Mouse (Mus musculus): ENCODE results near the gene Lpcat1. TPM values are rescaled to one million over a fixed set of nuclear protein-coding genes. Genes with fewer than 3 reads are reported as not detected.

Lpcat1 gene
- polyA plus RNA-seq, 1 experiment from 2014 or later, result 53.7 TPM

GRCm38 (mm10) chr13:73468834-73469233, 1.8 kb downstream of the Lpcat1 start:
- H3K9ac ChIP-seq (replicated peaks), result peak overlapping the region; percentile 95
- ATAC-seq, result no peak

GRCm38 (mm10) chr13:73469257-73469967, 2.4 kb downstream of the Lpcat1 start:
- Histone ChIP-seq H3K4me1 (replicated peaks) (peaks cover 35% of the 10 kb centered on the region), H3K4me2 (replicated peaks) (peak overlapping the region; percentile 90; the same call in 1 of the 2 replicates), H3K9ac (replicated peaks) (peak overlapping the region; percentile 95; the same call in 1 of the 2 replicates), H3K9me3 (no peaks in the 10 kb centered on the region), H3K27ac (no peak overlapping the region), H3K27me3 (no peaks in the 10 kb centered on the region), H3K4me3 (replicated peaks) (peak overlapping the region; percentile 11; the same call in 1 of the 2 replicates), H3K36me3 (no peaks in the 10 kb centered on the region)
- WGBS, result 65% methylated on average over 9 of the region's 9 CpGs
- no peak for ATAC-seq

More at GRCm38 (mm10) chr13:73468834-73469233, 1.8 kb downstream of the Lpcat1 start:
- H3K27me3 ChIP-seq, result no peaks in the 10 kb centered on the region
- no peaks in the 10 kb centered on the region for H3K9me3 ChIP-seq
- no peak overlapping the region for H3K27ac ChIP-seq
- peaks cover 35% of the 10 kb centered on the region for H3K4me1 ChIP-seq (replicated peaks)
- H3K36me3 ChIP-seq, result no peaks in the 10 kb centered on the region
- peak overlapping the region; percentile 90 for H3K4me2 ChIP-seq (replicated peaks)
- H3K4me3 ChIP-seq (replicated peaks), result peak overlapping the region; percentile 90
- WGBS, result 50% methylated on average over 3 of the region's 3 CpGs

- Histone ChIP-seq H3K27me3 (no peaks in the 10 kb centered on the region), H3K9ac (replicated peaks) (no peak overlapping the region), H3K4me2 (replicated peaks) (no peak overlapping the region), H3K36me3 (no peaks in the 10 kb centered on the region), H3K4me3 (replicated peaks) (no peak overlapping the region), H3K9me3 (no peaks in the 10 kb centered on the region), H3K27ac (no peak overlapping the region), H3K4me1 (replicated peaks) (peaks cover 42% of the 10 kb centered on the region)
- no peak for ATAC-seq
- WGBS, result 79% methylated on average over 3 of the region's 3 CpGs
Observed at GRCm38 (mm10) chr13:73472481-73472880, 5.5 kb downstream of the Lpcat1 start.

GRCm38 (mm10) chr13:73473746-73474145, 6.7 kb downstream of the Lpcat1 start:
- no peaks in the 10 kb centered on the region for H3K27me3 ChIP-seq
- no peaks in the 10 kb centered on the region for H3K36me3 ChIP-seq
- no peaks in the 10 kb centered on the region for H3K9me3 ChIP-seq
- H3K4me1 ChIP-seq (replicated peaks), result peaks cover 32% of the 10 kb centered on the region
- H3K9ac ChIP-seq (replicated peaks), result no peak overlapping the region
- no peak for ATAC-seq
- no peak overlapping the region for H3K4me2 ChIP-seq (replicated peaks)
- WGBS, result 88% methylated on average over 2 of the region's 2 CpGs
- no peak overlapping the region for H3K4me3 ChIP-seq (replicated peaks)
- no peak overlapping the region for H3K27ac ChIP-seq

GRCm38 (mm10) chr13:73474163-73474562, 7.2 kb downstream of the Lpcat1 start:
- Histone ChIP-seq H3K4me2 (replicated peaks) (no peak overlapping the region), H3K27me3 (no peaks in the 10 kb centered on the region), H3K27ac (no peak overlapping the region), H3K9me3 (no peaks in the 10 kb centered on the region), H3K36me3 (no peaks in the 10 kb centered on the region), H3K4me1 (replicated peaks) (peaks cover 32% of the 10 kb centered on the region), H3K9ac (replicated peaks) (no peak overlapping the region), H3K4me3 (replicated peaks) (no peak overlapping the region)
- 87% methylated on average over 6 of the region's 6 CpGs for WGBS
- ATAC-seq, result no peak

GRCm38 (mm10) chr13:73475058-73475980, 8.3 kb downstream of the Lpcat1 start:
- Histone ChIP-seq H3K4me3 (replicated peaks) (no peak overlapping the region), H3K27me3 (no peaks in the 10 kb centered on the region), H3K9ac (replicated peaks) (no peak overlapping the region), H3K4me1 (replicated peaks) (peaks cover 22% of the 10 kb centered on the region), H3K9me3 (no peaks in the 10 kb centered on the region), H3K4me2 (replicated peaks) (no peak overlapping the region), H3K36me3 (no peaks in the 10 kb centered on the region), H3K27ac (no peak overlapping the region)
- ATAC-seq, result no peak
- WGBS, result 95% methylated on average over 12 of the region's 12 CpGs

GRCm38 (mm10) chr13:73476259-73476658, 9.3 kb downstream of the Lpcat1 start:
- 93% methylated on average over 5 of the region's 5 CpGs for WGBS
- ATAC-seq, result no peak
- H3K27me3 ChIP-seq, result no peaks in the 10 kb centered on the region
- no peak overlapping the region for H3K4me3 ChIP-seq (replicated peaks)
- no peaks in the 10 kb centered on the region for H3K9me3 ChIP-seq
- H3K4me1 ChIP-seq (replicated peaks), result peaks cover 14% of the 10 kb centered on the region
- no peaks in the 10 kb centered on the region for H3K36me3 ChIP-seq
- no peak overlapping the region for H3K9ac ChIP-seq (replicated peaks)
- H3K27ac ChIP-seq, result no peak overlapping the region
- H3K4me2 ChIP-seq (replicated peaks), result no peak overlapping the region

GRCm38 (mm10) chr13:73476796-73477195, 9.8 kb downstream of the Lpcat1 start:
- no peak overlapping the region for H3K4me3 ChIP-seq (replicated peaks)
- H3K9me3 ChIP-seq, result no peaks in the 10 kb centered on the region
- H3K4me2 ChIP-seq (replicated peaks), result no peak overlapping the region
- H3K4me1 ChIP-seq (replicated peaks), result peaks cover 14% of the 10 kb centered on the region
- 90% methylated on average over 8 of the region's 8 CpGs for WGBS
- H3K9ac ChIP-seq (replicated peaks), result no peak overlapping the region
- no peak for ATAC-seq
- H3K36me3 ChIP-seq, result no peaks in the 10 kb centered on the region
- H3K27ac ChIP-seq, result no peak overlapping the region
- H3K27me3 ChIP-seq, result no peaks in the 10 kb centered on the region

- H3K27ac ChIP-seq, result no peak overlapping the region
- no peaks in the 10 kb centered on the region for H3K36me3 ChIP-seq
- H3K4me2 ChIP-seq (replicated peaks), result no peak overlapping the region
- H3K4me3 ChIP-seq (replicated peaks), result no peak overlapping the region
- no peaks in the 10 kb centered on the region for H3K9me3 ChIP-seq
- no peak for ATAC-seq
- H3K9ac ChIP-seq (replicated peaks), result no peak overlapping the region
- no peaks in the 10 kb centered on the region for H3K27me3 ChIP-seq
- peaks cover 14% of the 10 kb centered on the region for H3K4me1 ChIP-seq (replicated peaks)
- 86% methylated on average over 2 of the region's 2 CpGs for WGBS
Observed at GRCm38 (mm10) chr13:73477841-73478240, 10.8 kb downstream of the Lpcat1 start.

- Histone ChIP-seq H3K9ac (replicated peaks) (no peak overlapping the region), H3K9me3 (no peaks in the 10 kb centered on the region), H3K36me3 (peaks cover 29% of the 10 kb centered on the region), H3K4me3 (replicated peaks) (no peak overlapping the region), H3K27me3 (no peaks in the 10 kb centered on the region), H3K27ac (no peak overlapping the region), H3K4me1 (replicated peaks) (peaks cover 7% of the 10 kb centered on the region), H3K4me2 (replicated peaks) (no peak overlapping the region)
- WGBS, result 90% methylated on average over 7 of the region's 7 CpGs
- no peak for ATAC-seq
Observed at GRCm38 (mm10) chr13:73482476-73482875, 15.5 kb downstream of the Lpcat1 start.

- no peak overlapping the region for H3K4me2 ChIP-seq (replicated peaks)
- H3K9me3 ChIP-seq, result no peaks in the 10 kb centered on the region
- H3K27ac ChIP-seq, result no peak overlapping the region
- no peak overlapping the region for H3K9ac ChIP-seq (replicated peaks)
- 93% methylated on average over 6 of the region's 6 CpGs for WGBS
- H3K4me3 ChIP-seq (replicated peaks), result no peak overlapping the region
- H3K4me1 ChIP-seq (replicated peaks), result peaks cover 7% of the 10 kb centered on the region
- peaks cover 36% of the 10 kb centered on the region for H3K36me3 ChIP-seq
- no peak for ATAC-seq
- H3K27me3 ChIP-seq, result no peaks in the 10 kb centered on the region
Observed at GRCm38 (mm10) chr13:73483331-73483730, 16.3 kb downstream of the Lpcat1 start.

- no peak overlapping the region for H3K4me3 ChIP-seq (replicated peaks)
- peaks cover 44% of the 10 kb centered on the region for H3K36me3 ChIP-seq
- WGBS, result 93% methylated on average over 5 of the region's 5 CpGs
- H3K27ac ChIP-seq, result no peak overlapping the region
- no peak for ATAC-seq
- H3K27me3 ChIP-seq, result no peaks in the 10 kb centered on the region
- H3K4me2 ChIP-seq (replicated peaks), result no peak overlapping the region
- no peaks in the 10 kb centered on the region for H3K9me3 ChIP-seq
- no peak overlapping the region for H3K9ac ChIP-seq (replicated peaks)
- H3K4me1 ChIP-seq (replicated peaks), result peaks cover 2% of the 10 kb centered on the region; the same call in 1 of the 2 replicates
Observed at GRCm38 (mm10) chr13:73484171-73484570, 17.2 kb downstream of the Lpcat1 start.

Measured in midbrain, embryonic 13.5 days (tissue).